Mouse (Mus musculus): ENCODE measurements around the gene Arhgap18.

Gene Arhgap18

DNA sequence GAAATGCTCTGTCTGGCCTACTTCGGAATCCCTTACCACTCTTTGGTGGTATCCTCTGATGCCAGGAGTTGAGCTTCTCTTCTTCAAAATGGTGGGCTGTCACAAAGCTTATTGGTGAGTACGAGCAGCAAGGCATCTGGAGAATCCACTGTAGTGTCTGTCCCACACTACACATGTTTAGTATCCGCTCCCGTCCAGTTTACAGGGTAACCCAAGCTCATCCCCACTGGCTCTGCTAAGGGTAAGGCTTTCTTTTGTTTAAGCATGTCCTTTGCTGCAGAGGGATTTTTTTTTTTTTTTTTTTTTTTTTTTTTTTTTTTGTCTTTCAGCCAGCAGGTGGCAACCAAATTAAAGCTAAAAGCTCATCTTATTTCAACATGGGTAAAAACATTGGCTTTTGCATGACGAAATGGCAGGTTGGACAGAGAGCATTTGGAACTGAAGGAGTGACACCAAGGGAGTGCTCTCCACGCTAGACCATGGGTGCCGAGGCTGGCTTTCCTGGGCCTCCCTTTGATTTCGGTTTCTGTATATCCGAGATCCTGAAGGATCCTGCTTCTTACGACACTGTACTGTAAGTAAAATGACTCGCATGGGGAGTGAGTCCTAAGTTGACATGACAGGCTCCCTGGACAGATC is at the start of gene Arhgap18:
TSS of gene Arhgap18 (plus strand) at position 493 of the 639 bp plus-strand sequence.
- peak; percentile 22 for DNase-seq (ENCODE audit: low read depth, low spot score)

DNA sequence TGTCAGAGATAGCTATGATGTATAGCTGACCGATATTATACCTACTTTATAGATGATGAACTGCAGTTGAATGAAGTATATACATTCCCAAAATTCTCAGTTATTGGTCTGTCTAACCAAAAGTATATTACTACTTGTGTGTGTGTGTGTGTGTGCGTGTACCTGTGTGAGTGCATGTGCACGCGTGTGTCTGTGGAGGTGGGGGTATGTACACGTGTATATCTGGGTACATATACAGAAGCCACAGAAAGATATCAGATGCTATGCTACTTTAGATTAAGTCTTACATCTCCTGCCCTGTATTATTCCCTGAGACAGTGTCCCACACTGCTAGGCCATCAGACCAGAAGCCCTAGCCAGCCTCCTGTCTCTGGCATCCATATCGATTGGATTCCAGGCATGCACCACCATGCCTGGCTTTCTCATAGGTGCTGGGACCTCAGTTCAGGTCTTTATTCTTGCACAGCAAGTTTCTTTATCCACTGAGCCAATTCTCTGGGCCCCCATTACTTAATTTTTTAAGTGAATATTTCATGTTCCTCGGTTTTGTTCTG is 42.7 kb upstream of the Arhgap18 start:
- DNase-seq (ENCODE audit: low read depth, low spot score) = no peak

DNA sequence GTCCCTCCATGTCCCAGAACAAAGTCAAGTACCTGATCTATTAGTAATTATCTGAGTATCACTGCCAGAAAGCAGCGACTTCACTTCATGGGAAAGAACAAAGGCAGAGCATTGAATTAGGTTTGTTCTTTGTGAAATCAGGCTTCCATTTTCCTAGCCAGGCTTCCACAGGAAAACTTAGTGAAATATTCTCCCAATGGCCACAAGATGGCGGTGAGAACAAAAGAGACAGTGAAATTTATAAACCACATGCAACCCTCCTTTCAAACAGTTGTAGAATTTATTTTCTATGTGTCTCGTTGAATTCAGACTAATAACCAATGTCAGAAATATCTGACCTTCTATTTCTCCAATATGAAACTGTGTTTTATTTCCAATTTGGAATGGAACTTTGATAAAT is 42.2 kb upstream of the Arhgap18 start:
- peak; percentile 68 for DNase-seq (ENCODE audit: low read depth, low spot score)

DNA sequence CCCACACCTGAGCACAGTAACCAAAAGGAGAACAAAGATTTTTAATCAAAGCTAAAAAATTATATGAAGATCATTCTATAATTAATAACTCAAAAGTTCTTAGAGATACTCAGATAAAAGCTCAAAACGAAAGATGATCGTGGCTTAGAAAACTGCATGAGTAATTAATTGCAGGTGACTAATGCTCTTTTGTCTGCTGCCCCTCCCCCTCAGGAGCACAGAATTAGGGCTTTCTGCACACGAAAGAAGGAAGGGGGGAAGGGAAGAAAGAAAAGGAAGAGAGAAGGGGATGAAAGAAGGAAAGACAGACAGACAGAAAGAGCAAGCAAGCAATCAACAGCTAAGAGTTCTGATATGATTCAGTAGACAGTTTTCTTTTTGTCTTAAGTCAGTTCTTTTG is 39.2 kb upstream of the Arhgap18 start:
- DNase-seq (ENCODE audit: low read depth, low spot score) = no peak

DNA sequence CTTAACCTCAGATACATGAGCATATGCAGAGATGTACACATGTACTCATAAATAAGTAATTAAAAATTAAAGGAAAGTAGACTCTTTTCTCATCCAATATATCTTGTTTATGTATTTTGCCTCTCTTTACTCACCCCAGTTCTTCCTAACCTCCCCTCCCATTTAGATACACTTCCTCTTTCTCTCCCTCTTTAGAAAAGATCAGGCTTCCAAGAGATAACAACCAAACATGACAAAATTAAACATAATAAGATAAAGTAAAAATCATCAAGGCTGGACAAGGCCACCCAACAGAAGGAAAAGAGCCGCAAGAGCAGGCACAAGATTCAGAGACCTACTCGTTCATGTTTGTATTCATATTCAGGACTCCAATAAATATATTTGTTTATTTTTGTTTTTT is 28.5 kb upstream of the Arhgap18 start:
- DNase-seq (ENCODE audit: low read depth, low spot score) = no peak

DNA sequence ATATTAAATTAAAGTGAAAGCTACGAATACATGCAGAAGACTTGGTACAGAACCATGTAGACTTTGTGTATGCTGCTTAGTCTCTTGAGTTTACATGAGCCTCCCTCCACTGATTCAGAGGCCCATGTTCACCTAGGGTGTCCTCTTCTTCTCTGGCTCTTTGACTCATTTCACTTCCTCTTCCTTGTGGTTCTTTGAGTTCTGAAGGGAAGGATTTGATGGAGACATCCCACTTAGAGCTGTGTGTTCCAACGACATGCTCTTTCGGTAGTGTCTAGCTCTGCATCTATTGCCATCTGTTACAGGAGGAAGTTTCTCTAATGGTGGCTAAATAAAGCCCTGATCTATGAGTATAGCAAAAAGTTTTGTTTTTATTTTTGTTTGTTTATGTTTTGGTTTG is 28.0 kb upstream of the Arhgap18 start:
- DNase-seq (ENCODE audit: low read depth, low spot score) = no peak

DNA sequence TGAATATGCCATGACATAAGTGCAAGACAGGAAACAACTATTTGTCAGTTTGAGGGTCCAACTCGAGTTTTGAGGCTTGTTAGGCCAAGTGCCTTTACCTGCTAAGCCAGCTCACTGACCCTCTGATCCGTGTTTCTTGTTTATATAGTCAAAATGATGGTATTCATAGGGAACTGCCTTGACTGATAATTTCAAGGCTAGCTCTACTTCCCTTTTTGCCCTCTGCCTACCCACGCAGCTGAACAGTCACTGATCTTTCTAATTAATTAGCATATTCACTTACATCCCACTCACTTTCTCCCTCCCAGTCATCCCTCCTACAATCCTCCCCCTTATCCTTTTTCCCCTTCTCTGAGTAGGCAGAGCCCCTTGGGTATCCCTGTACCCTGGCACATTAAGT is 2.4 kb upstream of the Arhgap18 start:
- no peak for DNase-seq (ENCODE audit: low read depth, low spot score)

DNA sequence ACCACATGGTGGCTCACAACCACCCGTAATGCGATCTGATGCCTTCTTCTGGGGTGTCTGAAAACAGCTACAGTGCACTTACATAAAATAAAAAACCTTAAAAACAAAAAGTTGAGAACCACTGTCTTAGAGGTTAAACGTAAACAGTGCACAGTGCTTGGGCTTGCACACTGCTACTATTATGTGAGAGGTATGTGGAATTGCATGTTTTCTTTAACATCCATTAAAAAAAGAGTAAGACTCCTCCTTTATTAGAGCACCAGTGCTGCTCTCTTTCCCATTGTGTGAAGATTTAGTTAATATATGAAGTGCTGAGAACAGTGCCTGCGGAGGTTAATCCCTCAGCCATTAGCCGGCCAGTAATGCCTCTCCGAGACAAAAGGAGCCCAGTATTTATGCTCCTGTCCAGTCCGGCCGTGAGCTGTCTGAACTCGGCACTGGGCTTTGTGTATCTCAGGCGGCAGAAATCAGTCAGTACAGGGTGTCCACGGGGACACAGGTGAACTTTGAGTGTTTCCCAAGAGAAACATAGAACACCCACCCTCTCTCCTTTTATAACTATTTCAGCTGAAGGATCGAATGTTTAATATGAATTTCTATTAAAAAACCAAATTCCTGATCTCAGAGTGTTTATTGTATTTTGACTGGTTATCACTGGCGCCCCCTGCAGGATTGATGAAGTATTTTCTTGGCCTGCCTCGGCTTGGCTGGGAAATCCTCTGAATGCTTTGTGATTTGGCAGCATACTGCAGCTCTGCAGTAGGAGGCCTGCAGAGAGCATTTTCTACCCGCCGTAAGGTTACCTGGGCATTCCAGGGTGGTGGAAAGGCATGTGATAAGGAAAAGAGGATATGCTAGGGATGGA is 925 bp upstream of the Arhgap18 start:
- DNase-seq (ENCODE audit: low read depth, low spot score) = peak; percentile 52

DNA sequence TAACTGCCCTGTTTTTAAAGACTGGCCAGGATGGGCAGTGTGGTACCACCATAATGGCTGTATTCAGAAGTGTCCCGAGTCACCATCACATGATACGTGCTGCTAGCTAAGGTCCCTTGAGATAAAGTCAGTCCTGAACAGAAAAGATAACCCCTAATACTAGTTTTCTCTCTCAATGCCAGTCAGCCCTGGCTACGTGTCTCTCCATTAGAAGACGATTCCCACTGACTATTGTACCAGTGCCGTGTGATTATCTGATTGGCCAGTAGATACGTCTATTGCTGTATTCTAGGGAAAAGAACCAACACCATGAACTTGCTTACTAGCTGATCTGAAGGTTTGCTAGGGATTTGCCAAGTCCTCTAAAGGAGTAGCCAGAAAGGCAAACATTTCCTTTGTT is 785 bp downstream of the Arhgap18 start:
- no peak for DNase-seq (ENCODE audit: low read depth, low spot score)

DNA sequence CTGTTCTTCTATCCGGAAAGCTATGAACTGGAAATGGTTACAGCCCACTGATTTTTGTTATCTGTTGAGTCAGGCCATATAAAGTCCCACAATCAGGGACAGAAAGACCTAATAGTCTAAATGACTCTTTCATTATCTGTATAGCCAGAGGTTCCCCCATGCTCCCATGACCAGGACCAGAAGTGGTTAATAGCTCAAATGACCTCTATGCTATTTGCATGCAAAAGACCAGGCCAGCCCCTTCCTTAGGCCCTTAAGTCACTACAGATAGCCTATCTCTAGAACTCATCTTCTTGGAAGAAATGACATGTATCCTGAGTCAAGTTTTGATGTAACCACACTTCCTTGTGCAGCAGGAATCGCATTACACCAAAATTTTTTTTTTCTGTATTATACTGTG is 4.0 kb downstream of the Arhgap18 start:
- no peak for DNase-seq (ENCODE audit: low read depth, low spot score)

DNA sequence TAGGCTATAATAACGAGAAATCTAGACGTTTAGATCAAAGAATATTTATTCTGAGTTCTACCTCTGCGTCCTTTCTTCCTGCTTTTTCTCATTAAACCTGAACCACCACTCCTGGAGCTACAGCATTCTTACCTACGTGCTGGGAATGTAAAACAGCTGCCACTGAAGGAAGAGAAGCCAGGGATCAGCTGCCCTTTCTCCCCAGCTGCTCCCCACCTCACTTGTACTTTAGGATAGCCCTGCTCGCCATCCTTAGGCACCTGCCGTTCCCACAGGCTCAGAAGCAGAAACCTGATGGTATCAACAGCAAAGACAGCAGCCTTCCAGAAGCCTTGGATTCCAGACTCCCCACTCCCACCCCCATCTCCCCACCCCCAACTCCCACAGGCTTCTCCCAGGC is 6.2 kb downstream of the Arhgap18 start:
- no peak for DNase-seq (ENCODE audit: low read depth, low spot score)

DNA sequence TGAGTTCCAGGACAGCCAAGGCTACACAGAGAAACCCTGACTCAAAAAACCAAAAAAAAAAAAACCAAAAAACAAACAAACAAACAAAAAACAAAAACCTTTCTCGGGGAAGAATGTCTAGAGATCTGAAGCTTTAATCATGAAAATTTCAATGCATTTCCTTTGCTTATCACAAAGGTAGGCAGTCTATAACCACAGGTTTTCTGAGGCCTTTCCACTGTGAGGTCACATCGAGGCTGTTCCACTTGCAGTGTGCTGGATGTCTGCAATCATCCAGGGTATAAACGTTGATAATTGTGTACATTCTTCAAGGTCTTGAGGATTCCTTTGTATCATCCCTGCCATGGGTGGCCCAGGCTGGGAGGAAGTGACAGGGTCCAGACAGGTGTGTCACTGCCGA is 7.9 kb downstream of the Arhgap18 start:
- no peak for DNase-seq (ENCODE audit: low read depth, low spot score)

DNA sequence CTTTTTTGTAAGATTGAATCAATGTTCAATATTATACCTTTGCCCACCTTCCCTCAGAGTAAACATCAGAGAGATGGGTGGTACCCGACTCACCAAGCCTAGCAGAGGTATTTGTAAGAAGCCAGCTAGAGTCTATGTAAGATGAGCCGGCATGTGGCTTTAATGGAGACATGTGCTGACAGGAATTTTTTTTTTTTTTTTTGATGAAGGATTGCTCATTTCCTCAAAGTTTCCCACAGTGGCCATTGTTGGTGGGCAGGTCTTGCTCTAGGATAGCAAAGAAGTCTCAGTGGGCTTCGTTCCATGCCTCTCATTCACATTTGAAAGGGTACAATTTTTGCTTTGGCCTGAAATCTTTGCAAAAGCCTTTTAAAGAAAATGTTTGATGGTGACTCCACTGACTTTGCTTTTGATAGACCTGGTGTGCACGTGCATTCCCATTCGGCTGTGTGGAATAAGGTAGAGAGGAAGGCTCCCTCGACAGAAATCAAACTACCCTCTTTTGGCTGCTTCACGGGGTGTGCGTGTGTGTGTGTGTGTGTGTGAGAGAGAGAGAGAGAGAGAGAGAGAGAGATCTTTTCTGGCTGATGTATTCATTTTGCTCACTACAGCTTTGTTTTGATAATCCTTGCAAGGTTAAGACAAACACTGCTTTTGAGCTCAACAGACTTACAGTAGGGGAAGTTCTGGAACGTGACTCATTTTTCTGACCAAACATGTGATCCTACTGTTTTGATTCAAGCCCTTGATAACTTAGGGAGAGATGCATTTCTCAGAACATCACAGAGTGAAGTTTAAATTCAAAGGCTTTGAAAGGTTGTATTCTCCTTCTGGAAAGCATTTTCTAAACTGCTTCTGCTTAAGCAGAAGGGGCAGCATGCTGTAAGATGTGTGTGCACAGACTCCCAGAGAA is 9.0 kb downstream of the Arhgap18 start:
- no peak for DNase-seq (ENCODE audit: low read depth, low spot score)

DNA sequence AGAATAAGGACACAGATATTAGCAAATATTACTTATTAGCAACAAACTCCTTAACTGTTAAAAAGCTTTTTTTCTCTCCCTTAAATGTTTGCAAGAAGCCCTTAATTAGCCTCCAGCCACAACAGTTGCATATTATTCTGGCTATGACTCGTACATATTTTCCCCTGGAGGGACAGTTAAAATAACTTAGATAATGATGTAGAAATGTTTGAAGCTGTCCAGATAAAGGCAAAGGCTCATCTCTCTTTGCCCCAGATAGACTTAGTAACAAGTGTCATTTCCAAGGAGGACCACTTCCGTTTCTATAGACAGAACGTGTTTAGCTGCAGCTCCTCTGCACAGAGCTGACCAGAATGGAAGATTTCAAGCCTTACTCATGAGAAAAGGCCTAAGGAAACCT is 14.0 kb downstream of the Arhgap18 start:
- no peak for DNase-seq (ENCODE audit: low read depth, low spot score)

DNA sequence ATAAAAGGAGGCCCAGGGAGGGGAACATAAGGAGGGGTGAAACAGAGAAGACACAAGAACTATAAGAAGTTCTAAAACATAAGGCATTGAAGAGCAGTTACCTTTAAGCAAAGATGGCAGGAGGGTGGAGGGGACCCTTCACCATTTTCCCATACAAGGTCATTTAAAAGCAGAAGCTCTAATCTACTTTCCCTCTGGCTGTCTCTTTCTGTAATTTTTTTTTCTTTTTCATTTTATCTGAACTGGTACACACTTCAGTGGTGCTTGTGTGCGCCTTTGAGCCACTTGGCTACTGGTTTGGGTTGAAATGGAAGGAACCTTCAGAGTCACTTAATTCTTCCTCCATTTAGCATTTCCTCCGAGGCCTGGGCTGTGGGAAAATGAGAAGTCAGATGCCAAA is 15.7 kb downstream of the Arhgap18 start:
- DNase-seq (ENCODE audit: low read depth, low spot score) = no peak

DNA sequence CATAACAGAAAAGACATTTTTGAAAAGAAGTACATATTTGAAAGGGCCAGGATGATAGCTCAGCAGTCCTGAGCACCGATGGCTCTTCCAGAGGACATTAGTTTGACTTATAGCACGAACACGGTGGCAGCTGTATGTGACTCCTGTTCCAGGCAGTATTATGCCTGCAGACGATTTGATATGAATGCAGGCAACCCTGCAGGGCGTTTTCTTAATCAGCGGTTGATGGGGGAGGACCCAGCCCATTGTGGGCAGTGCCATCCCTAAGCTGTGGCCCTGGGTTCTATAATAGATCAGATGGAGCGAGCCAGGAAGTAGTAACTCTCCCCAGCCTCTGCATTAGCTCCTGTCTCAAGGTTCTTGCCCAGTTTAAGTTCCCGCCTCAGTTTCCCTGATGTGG is 16.8 kb downstream of the Arhgap18 start:
- no peak for DNase-seq (ENCODE audit: low read depth, low spot score)

DNA sequence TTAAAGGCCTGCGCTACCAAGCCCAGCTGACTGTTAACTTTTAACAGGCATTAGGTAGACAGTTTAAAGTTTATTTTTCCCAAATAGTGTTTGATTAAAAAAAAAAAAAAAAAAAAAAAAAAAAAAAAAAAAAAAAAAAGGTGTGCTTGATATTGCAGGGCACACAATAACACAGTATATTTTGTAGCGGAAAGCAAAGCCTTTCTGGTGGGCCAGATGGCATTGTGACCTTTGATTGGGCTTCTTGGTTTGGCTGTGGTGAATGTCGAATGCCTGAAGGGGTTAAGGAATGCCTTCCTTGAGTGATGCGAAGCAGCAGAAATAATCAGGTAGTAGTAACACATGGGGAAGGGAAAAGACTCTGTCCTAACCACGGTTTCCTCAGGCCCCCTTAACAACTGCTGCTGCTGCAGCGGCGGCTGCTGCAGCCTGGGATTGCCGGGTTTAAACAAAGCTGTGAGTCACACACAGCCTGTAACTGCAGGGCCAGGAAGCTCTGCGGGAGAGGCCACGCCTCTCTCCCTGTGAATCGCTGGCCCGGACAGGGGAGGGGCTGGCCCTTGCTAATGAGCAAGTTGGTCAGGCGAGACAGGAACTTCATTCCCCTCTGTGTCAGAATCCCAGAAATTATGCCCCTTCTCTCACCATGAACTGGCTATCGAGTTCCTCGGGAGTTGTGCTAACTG is 18.9 kb downstream of the Arhgap18 start:
- DNase-seq (ENCODE audit: low read depth, low spot score) = peak; percentile 55

DNA sequence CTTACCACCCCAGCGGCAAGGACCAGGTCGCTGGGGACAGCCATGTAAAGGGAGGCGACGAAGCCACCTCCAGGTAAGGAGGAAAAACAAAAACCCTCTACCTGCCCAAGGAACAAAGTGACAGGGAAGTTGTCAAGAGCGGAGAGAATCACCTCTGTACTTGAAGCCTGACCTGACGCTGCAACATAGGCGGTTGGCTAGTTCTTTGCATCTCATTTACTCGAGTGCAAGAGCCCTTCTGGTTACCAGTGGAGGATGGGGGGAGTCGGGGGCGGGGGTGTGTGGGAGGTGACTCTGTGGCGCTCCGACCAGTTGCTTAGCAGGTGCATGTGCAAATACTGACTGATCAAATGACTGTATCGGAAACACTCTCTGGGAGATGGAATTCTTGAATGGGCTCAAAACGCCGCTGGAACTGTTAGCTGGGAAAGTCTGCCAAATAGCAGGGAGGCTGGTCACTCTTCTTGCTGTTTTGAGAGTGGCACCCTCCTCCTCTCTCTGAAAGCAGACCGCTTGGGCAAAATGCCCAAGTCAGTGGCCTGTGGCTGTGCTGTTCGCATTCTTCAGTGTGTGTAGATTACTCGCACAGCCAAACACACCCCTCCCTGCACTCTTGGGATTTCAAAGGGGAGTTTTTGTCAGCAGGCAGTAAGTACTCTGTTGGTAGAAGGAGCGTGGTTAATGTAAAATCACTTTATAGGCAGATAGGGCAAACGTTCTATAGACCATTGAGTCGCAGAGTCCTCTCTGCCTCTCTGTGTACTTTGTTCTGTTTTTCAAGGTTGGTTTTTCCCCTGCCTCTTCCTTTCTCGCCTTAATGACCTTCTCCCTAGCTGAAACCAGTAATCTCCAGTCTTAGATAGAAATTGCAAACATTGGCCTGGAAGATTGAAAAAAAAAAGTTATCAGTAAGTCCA is 19.7 kb downstream of the Arhgap18 start:
- DNase-seq (ENCODE audit: low read depth, low spot score) = peak; percentile 57

DNA sequence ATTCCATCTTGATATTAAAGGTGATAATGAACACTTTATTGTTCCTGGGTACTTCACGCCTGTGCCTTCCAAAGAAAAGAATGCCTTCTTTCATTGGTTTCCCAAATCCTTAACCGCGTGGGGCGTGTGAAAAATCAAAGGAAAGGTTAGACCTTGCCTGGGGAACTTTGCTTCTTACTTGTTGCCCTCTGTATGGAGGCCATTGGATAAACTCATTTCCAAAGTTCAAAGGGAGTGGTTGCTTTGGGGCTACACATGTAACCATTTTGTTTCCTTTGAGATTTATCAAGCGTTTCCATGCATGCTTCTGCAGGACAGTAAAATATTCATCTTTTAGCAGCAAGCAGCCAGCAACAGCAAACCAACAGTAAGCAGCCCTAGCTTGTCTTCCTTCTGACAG is 20.3 kb downstream of the Arhgap18 start:
- no peak for DNase-seq (ENCODE audit: low read depth, low spot score)

DNA sequence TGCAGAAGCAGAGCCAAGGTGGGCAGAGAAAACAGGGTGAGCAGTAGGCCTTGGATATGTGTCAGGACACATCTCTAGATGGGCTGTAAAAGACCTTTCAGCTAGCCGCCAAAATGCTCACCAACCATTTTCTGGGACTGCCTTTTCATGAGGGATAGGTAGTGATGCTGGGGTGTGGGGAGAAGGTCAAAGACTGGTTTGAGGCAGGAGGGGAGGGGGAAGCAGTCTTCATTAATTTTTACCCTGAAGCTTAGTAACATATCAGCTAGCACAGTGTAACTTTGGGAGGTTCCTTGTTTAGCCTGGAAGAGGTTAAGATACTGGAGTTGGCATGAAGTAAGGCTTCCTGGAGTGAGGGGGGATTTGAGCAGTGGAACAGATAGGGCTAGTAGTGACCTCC is 21.0 kb downstream of the Arhgap18 start:
- no peak for DNase-seq (ENCODE audit: low read depth, low spot score)
